Mouse (Mus musculus): Measurements from ENCODE around the gene Cd209g. TPM values are rescaled to one million over a fixed set of nuclear protein-coding genes. Genes with fewer than 3 reads are reported as not detected.
A peak's percentile ranks its signal among the peaks of the same experiment; 100 is the strongest.
"Not testable (repeated sequence)": the region's sequence is repeated elsewhere in the genome, so short reads cannot be mapped to it uniquely, and the experiment has no call there.

Cd209g gene
- polyA plus RNA-seq (2015; fragmentation: Nextera tagmentation; extraction: Ambion mirVana), result 0.12 TPM in 1 of 2 replicates, not detected in the other

- no peak for ATAC-seq (ENCODE audit: low FRiP score, low TSS enrichment)
- Histone ChIP-seq H3K9ac (ENCODE audit: low read length) (no peak within 1 kb of the TSS), H3K36me3 (ENCODE audit: control insufficient read depth, insufficient read depth, low read length) (no peaks in the 10 kb centered on the region), H3K9me3 (ENCODE audit: control insufficient read depth, low read length) (no peaks in the 10 kb centered on the region), H3K27ac (replicated peaks) (no peak within 1 kb of the TSS), H3K27me3 (ENCODE audit: control insufficient read depth, insufficient read depth, low read length) (no peaks in the 10 kb centered on the region), H3K4me1 (replicated peaks; ENCODE audit: control insufficient read depth, insufficient read depth) (no peaks in the 10 kb centered on the region), H3K4me2 (replicated peaks; ENCODE audit: low read depth) (no peak within 1 kb of the TSS), H3K4me3 (ENCODE audit: low read depth, low read length) (no peak within 1 kb of the TSS)
- TF ChIP-seq CTCF (IDR thresholded peaks at IDR 0.05; ENCODE audit: low read depth), result no peak
- DNase-seq (ENCODE audit: low spot score), result no peak
- 90% methylated on average over 10 of the region's 10 CpGs for WGBS
These were observed at the start of gene Cd209g for GRCm38 (mm10) chr8:4133798-4134197. Cd209g (plus strand) TSS chr8:4134098.

- H3K4me2 ChIP-seq (replicated peaks; ENCODE audit: low read depth); H3K9ac ChIP-seq (ENCODE audit: low read length); H3K4me1 ChIP-seq (replicated peaks; ENCODE audit: control insufficient read depth, insufficient read depth); DNase-seq (ENCODE audit: low spot score); H3K36me3 ChIP-seq (ENCODE audit: control insufficient read depth, insufficient read depth, low read length); H3K27ac ChIP-seq (replicated peaks); H3K9me3 ChIP-seq (ENCODE audit: control insufficient read depth, low read length); H3K27me3 ChIP-seq (ENCODE audit: control insufficient read depth, insufficient read depth, low read length); H3K4me3 ChIP-seq (ENCODE audit: low read depth, low read length): not testable (repeated sequence)
- 36% methylated on average over 27 of the region's 33 CpGs for WGBS
- ATAC-seq (ENCODE audit: low FRiP score, low TSS enrichment), result peak; percentile 71
These were observed 46.6 kb upstream of the Cd209g start for GRCm38 (mm10) chr8:4087180-4087722.

DNA sequence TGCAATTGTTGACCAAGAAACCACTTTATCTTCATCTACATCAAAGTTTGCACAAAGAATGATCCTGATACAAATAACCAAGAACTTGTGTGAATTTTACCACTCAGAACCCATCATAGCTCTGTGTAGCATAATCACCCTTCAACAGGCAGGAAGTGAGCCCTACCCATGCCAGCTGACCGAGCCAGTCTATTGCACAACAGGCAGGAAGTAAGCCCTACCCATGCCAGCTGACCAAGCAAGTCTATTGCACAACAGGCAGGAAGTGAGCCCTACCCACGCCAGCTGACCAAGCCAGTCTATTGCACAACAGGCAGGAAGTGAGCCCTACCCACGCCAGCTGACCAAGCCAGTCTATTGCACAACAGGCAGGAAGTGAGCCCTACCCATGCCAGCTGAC, 45.4 kb upstream of the Cd209g start:
- WGBS, result 84% methylated on average over 3 of the region's 3 CpGs
- H3K9me3 ChIP-seq (ENCODE audit: control insufficient read depth, low read length); H3K4me1 ChIP-seq (replicated peaks; ENCODE audit: control insufficient read depth, insufficient read depth); H3K27ac ChIP-seq (replicated peaks); H3K36me3 ChIP-seq (ENCODE audit: control insufficient read depth, insufficient read depth, low read length); DNase-seq (ENCODE audit: low spot score); H3K9ac ChIP-seq (ENCODE audit: low read length); ATAC-seq (ENCODE audit: low FRiP score, low TSS enrichment); H3K4me2 ChIP-seq (replicated peaks; ENCODE audit: low read depth); H3K4me3 ChIP-seq (ENCODE audit: low read depth, low read length); H3K27me3 ChIP-seq (ENCODE audit: control insufficient read depth, insufficient read depth, low read length): not testable (repeated sequence)

GRCm38 (mm10) chr8:4105735-4106134, 28.2 kb upstream of the Cd209g start, which contains the start of gene Cd209f:
Cd209f (minus strand) TSS chr8:4105835.
- DNase-seq (ENCODE audit: low spot score); H3K4me2 ChIP-seq (replicated peaks; ENCODE audit: low read depth); H3K9me3 ChIP-seq (ENCODE audit: control insufficient read depth, low read length); ATAC-seq (ENCODE audit: low FRiP score, low TSS enrichment); H3K9ac ChIP-seq (ENCODE audit: low read length); H3K27me3 ChIP-seq (ENCODE audit: control insufficient read depth, insufficient read depth, low read length); H3K27ac ChIP-seq (replicated peaks); H3K4me1 ChIP-seq (replicated peaks; ENCODE audit: control insufficient read depth, insufficient read depth); H3K4me3 ChIP-seq (ENCODE audit: low read depth, low read length); H3K36me3 ChIP-seq (ENCODE audit: control insufficient read depth, insufficient read depth, low read length): not testable (repeated sequence)
- 55% methylated on average over 1 of the region's 2 CpGs for WGBS

- no peak overlapping the region for H3K27ac ChIP-seq (replicated peaks)
- H3K4me3 ChIP-seq (ENCODE audit: low read depth, low read length), result no peak overlapping the region
- no peak overlapping the region for H3K9ac ChIP-seq (ENCODE audit: low read length)
- ATAC-seq (ENCODE audit: low FRiP score, low TSS enrichment), result peak; percentile 74
- no peaks in the 10 kb centered on the region for H3K36me3 ChIP-seq (ENCODE audit: control insufficient read depth, insufficient read depth, low read length)
- H3K4me2 ChIP-seq (replicated peaks; ENCODE audit: low read depth), result no peak overlapping the region
- H3K27me3 ChIP-seq (ENCODE audit: control insufficient read depth, insufficient read depth, low read length), result no peaks in the 10 kb centered on the region
- TF ChIP-seq CTCF (IDR thresholded peaks at IDR 0.05; ENCODE audit: low read depth) (peak; percentile 86), EP300 (optimal IDR thresholded peaks at IDR 0.05) (no peak)
- 9% methylated on average over 12 of the region's 12 CpGs for WGBS
- DNase-seq (ENCODE audit: low spot score), result peak; percentile 79
- H3K9me3 ChIP-seq (ENCODE audit: control insufficient read depth, low read length), result no peaks in the 10 kb centered on the region
- no peaks in the 10 kb centered on the region for H3K4me1 ChIP-seq (replicated peaks; ENCODE audit: control insufficient read depth, insufficient read depth)
These were observed 6.1 kb downstream of the Cd209g start for GRCm38 (mm10) chr8:4139660-4140646.

GRCm38 (mm10) chr8:4141721-4142120, 7.8 kb downstream of the Cd209g start:
- ATAC-seq (ENCODE audit: low FRiP score, low TSS enrichment) (no peak), DNase-seq (ENCODE audit: low spot score) (no peak)
- WGBS, result 64% methylated on average over 3 of the region's 3 CpGs
- no peaks in the 10 kb centered on the region for H3K9me3 ChIP-seq (ENCODE audit: control insufficient read depth, low read length)
- no peaks in the 10 kb centered on the region for H3K36me3 ChIP-seq (ENCODE audit: control insufficient read depth, insufficient read depth, low read length)
- H3K4me3 ChIP-seq (ENCODE audit: low read depth, low read length), result no peak overlapping the region
- H3K27me3 ChIP-seq (ENCODE audit: control insufficient read depth, insufficient read depth, low read length), result no peaks in the 10 kb centered on the region
- no peak overlapping the region for H3K9ac ChIP-seq (ENCODE audit: low read length)
- TF ChIP-seq EP300 (optimal IDR thresholded peaks at IDR 0.05) (no peak), CTCF (IDR thresholded peaks at IDR 0.05; ENCODE audit: low read depth) (peak; percentile 33)
- no peak overlapping the region for H3K4me2 ChIP-seq (replicated peaks; ENCODE audit: low read depth)
- H3K27ac ChIP-seq (replicated peaks), result no peak overlapping the region
- no peaks in the 10 kb centered on the region for H3K4me1 ChIP-seq (replicated peaks; ENCODE audit: control insufficient read depth, insufficient read depth)
